Mouse (Mus musculus) intestine, postnatal 0 days (tissue): ENCODE results near the gene Ak5. TPM values are rescaled to one million over a fixed set of nuclear protein-coding genes. Genes with fewer than 3 reads are reported as not detected.
"Not testable (repeated sequence)": the region's sequence is repeated elsewhere in the genome, so short reads cannot be mapped to it uniquely, and the experiment has no call there.

Experiments used
- ATAC-seq: fragments of 200-750 bp; cut with Nextera tagmentation; 2 replicates; pipeline ENCODE4 v1.8.0; 2017; ENCODE audit warnings: mild to moderate bottlenecking, moderate TSS enrichment, moderate library complexity
- H3K27ac ChIP-seq: fragments of 300-500 bp; sonication (generic); 2 replicates; pipeline ENCODE4 v1.5.1; 2014; ENCODE audit warnings: mild to moderate bottlenecking, low read depth, low read length, moderate library complexity
- H3K27me3 ChIP-seq: fragments of 300-500 bp; sonication (generic); replicated peaks from 2 replicates; pipeline ENCODE4 v1.6.1; 2014; ENCODE audit warnings: low read length, mixed read lengths; ENCODE audit not compliant: control insufficient read depth, insufficient read depth
- H3K36me3 ChIP-seq: fragments of 300-500 bp; sonication (generic); 2 replicates; pipeline ENCODE4 v1.6.1; 2014; ENCODE audit warnings: mild to moderate bottlenecking, moderate library complexity; ENCODE audit not compliant: control insufficient read depth, insufficient read depth
- H3K4me1 ChIP-seq: fragments of 300-500 bp; sonication (generic); replicated peaks from 2 replicates; pipeline ENCODE4 v1.6.1; 2014; ENCODE audit warnings: antibody characterized with exemption, low read length, mixed read lengths; ENCODE audit not compliant: control insufficient read depth, insufficient read depth
- H3K4me2 ChIP-seq: fragments of 300-500 bp; sonication (generic); replicated peaks from 2 replicates; pipeline ENCODE4 v1.6.1; 2014; ENCODE audit warnings: low read depth, mild to moderate bottlenecking, moderate library complexity
- H3K4me3 ChIP-seq: fragments of 300-500 bp; sonication (generic); 2 replicates; pipeline ENCODE4 v1.5.1; 2014; ENCODE audit warnings: low read depth, low read length
- H3K9ac ChIP-seq: fragments of 300-500 bp; sonication (generic); 2 replicates; pipeline ENCODE4 v1.6.1; 2014; ENCODE audit warnings: mild to moderate bottlenecking, low read depth, low read length
- H3K9me3 ChIP-seq: fragments of 300-500 bp; sonication (generic); 2 replicates; pipeline ENCODE4 v1.6.1; 2016; ENCODE audit warnings: mixed run types; ENCODE audit not compliant: control insufficient read depth
- CTCF ChIP-seq: sonication (generic); IDR thresholded peaks from 2 replicates; pipeline ENCODE4 v1.5.1; 2016; ENCODE audit warnings: low read depth, mild to moderate bottlenecking, control low read depth, antibody characterized with exemption, moderate library complexity
- WGBS: fragments of 180-500 bp; shearing (Covaris S2); extraction: QIAGEN DNeasy Blood & Tissue Kit; methylation state at CpG from one replicate; pipeline ENCODE4 v1.1.7; 2014; 5-methylcytosine and 5-hydroxymethylcytosine counted together
- polyA plus RNA-seq: library from polyadenylated mRNA; unstranded; fragments of >200 nt; fragmentation: Nextera tagmentation; extraction: Ambion mirVana; gene quantifications from 2 replicates; pipeline ENCODE4 v1.2.1, GENCODE M21; 2015

The Ak5 gene
- polyA plus RNA-seq, 1 experiment from 2014 or later = 0.33 TPM

DNA sequence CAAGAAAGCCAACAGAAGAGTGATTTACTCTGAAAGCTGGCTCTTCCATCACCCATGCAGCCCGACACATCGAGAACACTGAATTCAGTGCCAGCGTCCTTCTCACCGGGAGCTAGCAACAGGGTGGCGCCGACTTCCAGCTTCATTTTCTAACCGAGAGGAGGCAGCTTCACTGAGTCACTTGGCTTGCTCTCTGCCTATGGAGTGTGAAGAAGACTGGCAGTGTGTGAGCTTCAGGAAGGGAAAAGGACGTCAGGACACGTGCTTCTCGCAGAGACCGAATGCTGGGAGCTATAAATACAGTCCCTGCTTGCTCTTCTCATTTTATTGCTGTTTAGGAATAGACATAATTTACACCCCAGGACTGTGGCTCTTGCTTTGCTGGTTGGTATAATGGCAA lies 62.3 kb downstream of the Ak5 start:
- Histone ChIP-seq H3K4me3 (no peak overlapping the region), H3K9ac (no peak overlapping the region), H3K9me3 (no peaks in the 10 kb centered on the region), H3K27ac (no peak overlapping the region), H3K27me3 (no peaks in the 10 kb centered on the region), H3K36me3 (no peaks in the 10 kb centered on the region), H3K4me1 (no peaks in the 10 kb centered on the region), H3K4me2 (no peak overlapping the region)
- TF ChIP-seq CTCF = no peak
- no peak for ATAC-seq
- 59% methylated on average over 11 of the region's 11 CpGs for WGBS

DNA sequence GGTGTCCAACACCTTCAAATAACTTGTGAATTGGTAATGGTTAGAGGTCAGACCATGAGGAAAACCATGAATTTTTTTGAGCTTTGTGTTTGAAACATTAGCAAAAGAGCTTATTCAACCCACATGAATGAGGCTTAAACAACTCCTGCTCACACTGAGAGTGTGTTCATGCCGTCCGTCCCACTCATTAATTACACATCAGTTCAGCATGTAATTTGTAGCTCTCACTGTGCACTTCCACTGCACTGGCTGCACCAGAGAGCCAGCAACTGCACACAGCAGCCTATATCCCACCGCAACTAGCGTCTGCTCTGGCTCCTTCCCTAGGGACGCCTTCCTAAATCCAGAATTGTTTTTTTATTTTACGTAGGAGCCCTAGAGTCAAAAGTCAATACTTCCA lies 68.5 kb downstream of the Ak5 start:
- Histone ChIP-seq H3K9me3 (no peaks in the 10 kb centered on the region), H3K9ac (no peak overlapping the region), H3K4me2 (no peak overlapping the region), H3K36me3 (no peaks in the 10 kb centered on the region), H3K27ac (no peak overlapping the region), H3K4me3 (no peak overlapping the region), H3K27me3 (no peaks in the 10 kb centered on the region), H3K4me1 (no peaks in the 10 kb centered on the region)
- no peak for ATAC-seq
- no peak for TF ChIP-seq CTCF
- WGBS = 73% methylated on average over 6 of the region's 6 CpGs

DNA sequence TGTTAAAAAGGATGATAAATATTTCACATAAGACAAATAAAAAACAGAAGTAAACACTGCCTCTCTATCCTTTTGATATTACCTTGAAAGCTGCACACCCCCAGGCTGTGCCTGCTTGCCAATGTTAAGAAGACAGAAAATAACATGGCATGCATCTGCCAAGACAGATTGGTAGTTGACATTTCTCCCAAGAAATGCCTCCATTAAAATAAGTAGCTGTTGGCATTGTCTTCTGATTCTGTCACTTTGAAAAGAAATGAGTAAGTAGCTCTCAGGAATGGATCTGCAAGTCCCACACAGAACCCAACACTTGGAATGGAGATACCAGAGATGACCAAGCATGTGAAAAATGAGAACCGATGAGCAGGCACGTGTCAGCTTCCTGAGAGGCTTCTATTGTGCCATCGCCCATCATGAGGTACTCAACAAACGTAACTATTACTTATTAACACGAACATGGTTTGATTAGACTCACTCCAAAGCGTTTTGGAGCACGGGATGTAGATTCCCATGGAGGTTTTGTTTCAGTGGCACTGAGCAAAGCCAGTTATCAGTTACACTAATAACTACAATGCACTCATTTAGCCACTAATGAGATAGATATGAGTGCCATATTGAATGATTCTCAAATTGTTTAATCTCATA lies 71.6 kb downstream of the Ak5 start:
- no peak for ATAC-seq
- Histone ChIP-seq H3K4me3 (no peak overlapping the region), H3K36me3 (no peaks in the 10 kb centered on the region), H3K27me3 (no peaks in the 10 kb centered on the region), H3K4me2 (no peak overlapping the region), H3K4me1 (no peaks in the 10 kb centered on the region), H3K9ac (no peak overlapping the region), H3K27ac (no peak overlapping the region), H3K9me3 (no peaks in the 10 kb centered on the region)
- WGBS = 79% methylated on average over 7 of the region's 7 CpGs
- TF ChIP-seq CTCF = no peak

DNA sequence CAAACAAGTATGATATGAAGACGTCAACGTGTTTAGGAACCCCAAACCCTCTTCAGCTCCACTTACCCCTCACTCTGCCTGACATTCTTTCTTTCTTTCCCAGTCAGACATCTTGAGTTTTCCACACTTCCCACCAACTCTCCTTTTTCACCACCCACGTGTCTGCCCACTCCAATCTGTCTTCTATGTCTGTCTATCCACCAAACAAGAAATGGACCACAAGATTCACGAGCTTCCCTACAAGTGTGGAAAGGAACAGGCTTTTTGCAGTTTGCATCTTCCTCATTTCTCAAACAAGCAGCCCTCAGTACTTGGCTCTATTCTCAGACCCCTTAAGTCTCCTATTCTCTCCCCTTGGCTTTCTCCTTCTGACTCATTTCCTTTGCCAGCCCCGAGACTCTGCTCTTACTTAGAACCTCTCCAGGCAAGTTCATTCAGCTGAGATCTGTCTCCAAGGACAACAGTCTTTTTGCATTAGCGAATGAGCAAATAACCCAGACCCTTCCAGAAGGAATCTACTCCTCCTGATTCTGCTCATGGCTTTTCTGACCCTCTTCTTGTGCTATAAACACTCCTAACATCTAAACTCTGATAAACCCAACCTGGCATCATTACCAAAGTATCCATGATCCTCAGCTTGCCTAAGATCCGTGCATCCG lies 75.3 kb downstream of the Ak5 start:
- no peak overlapping the region for H3K9ac ChIP-seq
- no peaks in the 10 kb centered on the region for H3K27me3 ChIP-seq
- H3K27ac ChIP-seq = no peak overlapping the region
- no peak for TF ChIP-seq CTCF
- no peaks in the 10 kb centered on the region for H3K36me3 ChIP-seq
- H3K4me2 ChIP-seq = no peak overlapping the region
- H3K4me1 ChIP-seq = no peaks in the 10 kb centered on the region
- WGBS = 48% methylated on average over 8 of the region's 8 CpGs
- H3K9me3 ChIP-seq = no peaks in the 10 kb centered on the region
- no peak overlapping the region for H3K4me3 ChIP-seq
- ATAC-seq = no peak

DNA sequence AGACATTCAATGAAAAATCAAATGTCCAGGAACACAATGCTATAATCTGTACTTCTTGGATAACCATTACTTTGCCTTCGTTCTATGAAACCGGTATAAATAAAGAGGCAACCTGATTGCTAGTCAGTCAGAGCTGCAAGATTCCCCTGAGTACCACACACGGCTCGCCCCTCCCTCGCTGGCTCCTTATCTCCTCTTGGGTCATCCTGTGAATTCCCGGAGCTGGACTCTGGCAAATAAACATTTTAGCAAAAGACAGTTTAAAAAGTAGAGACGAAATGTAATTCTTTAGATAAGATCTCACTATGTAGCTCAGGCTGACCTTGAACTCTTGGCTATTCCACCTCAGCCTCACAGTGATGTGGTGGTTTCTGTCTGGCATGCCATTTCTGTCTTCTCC lies 77.7 kb downstream of the Ak5 start:
- H3K4me1 ChIP-seq = no peaks in the 10 kb centered on the region
- no peak overlapping the region for H3K4me2 ChIP-seq
- H3K4me3 ChIP-seq = no peak overlapping the region
- TF ChIP-seq CTCF = no peak
- H3K9me3 ChIP-seq = no peaks in the 10 kb centered on the region
- H3K27ac ChIP-seq = no peak overlapping the region
- ATAC-seq = no peak
- WGBS = 28% methylated on average over 7 of the region's 7 CpGs
- H3K27me3 ChIP-seq = no peaks in the 10 kb centered on the region
- no peaks in the 10 kb centered on the region for H3K36me3 ChIP-seq
- H3K9ac ChIP-seq = no peak overlapping the region

DNA sequence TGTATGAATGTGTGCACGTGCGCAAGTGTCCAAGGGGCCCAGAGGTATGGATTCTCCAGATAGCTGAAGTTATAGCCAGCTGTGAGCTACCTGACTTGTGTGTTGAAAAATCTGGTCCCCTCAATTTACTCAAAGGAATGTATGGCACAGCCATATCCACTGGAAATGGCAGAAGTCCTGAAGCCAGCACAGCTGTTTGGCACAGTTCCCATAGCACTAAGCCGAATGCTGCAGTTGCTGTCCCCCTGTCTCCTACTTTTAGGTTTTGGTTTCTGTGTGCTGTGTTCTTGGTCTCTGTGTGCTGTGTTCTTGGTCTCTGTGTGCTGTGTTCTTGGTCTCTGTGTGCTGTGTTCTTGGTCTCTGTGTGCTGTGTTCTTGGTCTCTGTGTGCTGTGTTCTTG lies 79.1 kb downstream of the Ak5 start:
- H3K4me3 ChIP-seq, H3K27me3 ChIP-seq, H3K4me2 ChIP-seq, H3K36me3 ChIP-seq, ATAC-seq, H3K9ac ChIP-seq, H3K27ac ChIP-seq, H3K9me3 ChIP-seq, H3K4me1 ChIP-seq: not testable (repeated sequence)
- 84% methylated on average over 3 of the region's 3 CpGs for WGBS
